Mouse (Mus musculus): ENCODE data around the gene Ddx10. TPM values are rescaled to one million over a fixed set of nuclear protein-coding genes. Genes with fewer than 3 reads are reported as not detected.

Gene Ddx10
- total and polyA plus RNA-seq, 3 experiments = 45.1 to 48.4 (median 46.5) TPM

DNA sequence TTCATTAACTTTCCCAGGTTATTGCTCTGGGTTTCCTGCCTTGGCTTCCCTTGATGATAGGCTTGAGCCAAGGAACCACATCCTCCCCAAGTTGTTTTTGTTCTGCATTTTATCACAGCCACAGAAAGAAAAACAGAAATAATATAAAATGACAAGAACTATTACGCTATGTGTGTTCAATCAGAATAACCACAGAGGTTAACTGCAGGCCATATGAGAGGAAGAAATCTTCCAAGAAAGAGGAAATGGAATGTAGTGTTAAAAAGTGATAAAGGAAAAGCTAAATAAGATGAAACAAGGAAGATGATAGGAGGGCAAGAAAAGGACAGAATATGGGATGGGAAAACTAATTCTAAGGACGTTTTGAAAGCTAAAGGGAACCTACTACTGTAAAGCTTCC lies 117.4 kb downstream of the Ddx10 start (continued):
- no peak for TF ChIP-seq NELFE (IDR thresholded peaks at IDR 0.05; ENCODE audit: low read depth, low read length)

- peak; percentile 81 for DNase-seq (ENCODE audit: low read depth, low spot score)
- H3K4me1 ChIP-seq (ENCODE audit: control insufficient read depth in 1 of 2, insufficient read depth in 2 of 2, low read length in 2 of 2) = peaks cover 6 to 20% of the 10 kb centered on the region in 2 experiments
- TF ChIP-seq CHD2 (IDR thresholded peaks at IDR 0.05; ENCODE audit: low read length) (no peak), ZMIZ1 (IDR thresholded peaks at IDR 0.05; ENCODE audit: low read depth, low read length) (no peak), SIN3A (IDR thresholded peaks at IDR 0.05; ENCODE audit: low read length) (peak; percentile 63), MYC (IDR thresholded peaks at IDR 0.05; ENCODE audit: low read depth, low read length) (peak; percentile 35; the same call in 1 of the 2 replicates), NELFE (IDR thresholded peaks at IDR 0.05; ENCODE audit: low read depth, low read length) (no peak), TCF12 (IDR thresholded peaks at IDR 0.05; ENCODE audit: low read depth, low read length) (peak; percentile 53), CTCF (IDR thresholded peaks at IDR 0.05 in 2 of 3, conservative IDR thresholded peaks at IDR 0.05 in 1 of 3; ENCODE audit: control insufficient read depth in 1 of 3, insufficient read depth in 1 of 3, low read depth in 2 of 3, low read length in 3 of 3, poor library complexity in 1 of 3, severe bottlenecking in 1 of 3) (no peak), USF2 (IDR thresholded peaks at IDR 0.05; ENCODE audit: borderline replicate concordance in 1 of 2, insufficient read depth in 1 of 2, low read depth in 1 of 2, low read length in 2 of 2) (no peak), RAD21 (IDR thresholded peaks at IDR 0.05; ENCODE audit: low read depth, low read length) (no peak), TBP (IDR thresholded peaks at IDR 0.05; ENCODE audit: low read depth, low read length) (no peak), GABPA (IDR thresholded peaks at IDR 0.05; ENCODE audit: low read depth, low read length) (peak; percentile 57; the same call in 1 of the 2 replicates), MEF2A (IDR thresholded peaks at IDR 0.05; ENCODE audit: extremely low read depth, insufficient replicate concordance, low read depth, low read length, poor library complexity, severe bottlenecking) (no peak), RCOR1 (IDR thresholded peaks at IDR 0.05; ENCODE audit: low read depth, low read length) (peak; percentile 42; the same call in 1 of the 2 replicates), ZC3H11A (IDR thresholded peaks at IDR 0.05; ENCODE audit: low read depth, low read length) (no peak), MAFK (IDR thresholded peaks at IDR 0.05; ENCODE audit: borderline replicate concordance, low read depth, low read length) (peak; percentile 97), EP300 (IDR thresholded peaks at IDR 0.05; ENCODE audit: low read depth in 1 of 2, low read length in 2 of 2) (peak; percentile 82 to 87), KAT2A (conservative IDR thresholded peaks at IDR 0.05; ENCODE audit: low read depth, low read length) (no peak), NRF1 (IDR thresholded peaks at IDR 0.05; ENCODE audit: insufficient read depth, low read depth, low read length, poor library complexity, severe bottlenecking) (no peak), BHLHE40 (IDR thresholded peaks at IDR 0.05; ENCODE audit: borderline replicate concordance, low read depth, low read length) (no peak), CHD1 (IDR thresholded peaks at IDR 0.05; ENCODE audit: low read depth, low read length) (no peak), ELF1 (IDR thresholded peaks at IDR 0.05; ENCODE audit: low read depth, low read length) (no peak), UBTF (IDR thresholded peaks at IDR 0.05; ENCODE audit: borderline replicate concordance, insufficient read depth, low read depth, low read length) (no peak), MAX (IDR thresholded peaks at IDR 0.05; ENCODE audit: low read length) (no peak), POLR2A (IDR thresholded peaks at IDR 0.05; ENCODE audit: control insufficient read depth in 1 of 2, insufficient read depth in 1 of 2, low read depth in 1 of 2, low read length in 2 of 2, poor library complexity in 1 of 2) (no peak), MXI1 (IDR thresholded peaks at IDR 0.05; ENCODE audit: low read depth, low read length) (no peak), POLR2AphosphoS2 (IDR thresholded peaks at IDR 0.05; ENCODE audit: low read length) (no peak), TAL1 (IDR thresholded peaks at IDR 0.05; ENCODE audit: low read length) (no peak), E2F4 (IDR thresholded peaks at IDR 0.05; ENCODE audit: borderline replicate concordance, low read depth, low read length) (no peak), MYB (IDR thresholded peaks at IDR 0.05; ENCODE audit: low read depth, low read length) (no peak), SMC3 (IDR thresholded peaks at IDR 0.05; ENCODE audit: low read depth, low read length) (no peak), ETS1 (IDR thresholded peaks at IDR 0.05; ENCODE audit: low read depth, low read length) (peak; percentile 100), ZNF384 (IDR thresholded peaks at IDR 0.05; ENCODE audit: low read depth, low read length) (no peak), GATA1 (IDR thresholded peaks at IDR 0.05; ENCODE audit: low read depth, low read length) (peak; percentile 87), MAZ (IDR thresholded peaks at IDR 0.05; ENCODE audit: low read depth, low read length) (no peak), USF1 (IDR thresholded peaks at IDR 0.05; ENCODE audit: low read depth, low read length) (no peak), POLR2AphosphoS5 (IDR thresholded peaks at IDR 0.05; ENCODE audit: borderline replicate concordance, low read depth, low read length) (no peak)
These were observed 146.8 kb downstream of the Ddx10 start for GRCm38 (mm10) chr9:53101103-53101502.

More at GRCm38 (mm10) chr9:53101103-53101502, 146.8 kb downstream of the Ddx10 start:
- H3K4me3 ChIP-seq (ENCODE audit: control insufficient read depth in 1 of 2, insufficient read depth in 1 of 2, low read depth in 2 of 2, low read length in 2 of 2) = no peak overlapping the region
- no peaks in the 10 kb centered on the region for H3K27me3 ChIP-seq (ENCODE audit: control insufficient read depth in 1 of 2, insufficient read depth in 2 of 2, low read length in 2 of 2)
- H3K9me3 ChIP-seq (replicated peaks; ENCODE audit: insufficient read depth, low read length) = no peaks in the 10 kb centered on the region
- no peaks in the 10 kb centered on the region for H3K79me2 ChIP-seq (ENCODE audit: control insufficient read depth, insufficient read depth, low read length, poor library complexity)
- H3K9ac ChIP-seq (ENCODE audit: control insufficient read depth, low read depth, low read length, poor library complexity, severe bottlenecking) = no peak overlapping the region
- peak overlapping the region; percentile 52; the same call in 1 of the 2 replicates for H3K27ac ChIP-seq (ENCODE audit: control insufficient read depth, low read depth, low read length)
- peaks cover 2 to 16% of the 10 kb centered on the region in 2 experiments; a peak in 3 of 4 replicates for H3K36me3 ChIP-seq (ENCODE audit: control insufficient read depth in 1 of 2, insufficient read depth in 2 of 2, low read length in 2 of 2)

All from MEL (cell line).